Mouse (Mus musculus) frontal cortex, postnatal 14 days (tissue): ENCODE measurements around the gene Trim56.
A peak's percentile ranks its signal among the peaks of the same experiment; 100 is the strongest.

Experiments
- DNase-seq, 2 experiments: peaks; one replicate each; pipeline ENCODE4 v3.0.0; 2022; ENCODE audit warnings: low spot score in 2 of 2

Trim56 gene

GRCm38 (mm10) chr5:137108111-137108510, 7.9 kb downstream of the Trim56 start:
- DNase-seq: no peak

GRCm38 (mm10) chr5:137107670-137108069, 8.3 kb downstream of the Trim56 start:
- no peak for DNase-seq

DNA sequence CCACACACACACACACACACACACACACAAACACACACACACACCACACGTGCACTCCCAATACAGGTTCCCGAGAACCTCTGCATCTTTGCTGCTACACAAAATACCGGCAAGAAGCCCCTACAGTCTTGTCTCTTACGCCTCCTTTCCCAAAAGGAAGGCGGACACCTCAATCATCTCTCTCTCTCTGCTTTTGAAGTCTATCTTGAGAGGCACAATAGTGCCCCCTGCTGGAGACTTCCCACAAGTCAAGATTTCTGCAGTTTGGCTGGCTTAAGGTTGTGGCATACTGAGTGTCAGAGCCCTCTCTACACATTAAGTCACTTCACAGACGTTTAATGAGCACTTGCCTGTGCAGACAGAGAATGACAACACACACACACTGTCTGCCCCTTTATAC, 9.0 kb downstream of the Trim56 start:
- peak; percentile 62 to 86 for DNase-seq

- DNase-seq: no peak
Observed at GRCm38 (mm10) chr5:137106434-137106833, 9.6 kb downstream of the Trim56 start.

- no peak for DNase-seq
Observed at GRCm38 (mm10) chr5:137103969-137104368, 12.0 kb downstream of the Trim56 start.

DNA sequence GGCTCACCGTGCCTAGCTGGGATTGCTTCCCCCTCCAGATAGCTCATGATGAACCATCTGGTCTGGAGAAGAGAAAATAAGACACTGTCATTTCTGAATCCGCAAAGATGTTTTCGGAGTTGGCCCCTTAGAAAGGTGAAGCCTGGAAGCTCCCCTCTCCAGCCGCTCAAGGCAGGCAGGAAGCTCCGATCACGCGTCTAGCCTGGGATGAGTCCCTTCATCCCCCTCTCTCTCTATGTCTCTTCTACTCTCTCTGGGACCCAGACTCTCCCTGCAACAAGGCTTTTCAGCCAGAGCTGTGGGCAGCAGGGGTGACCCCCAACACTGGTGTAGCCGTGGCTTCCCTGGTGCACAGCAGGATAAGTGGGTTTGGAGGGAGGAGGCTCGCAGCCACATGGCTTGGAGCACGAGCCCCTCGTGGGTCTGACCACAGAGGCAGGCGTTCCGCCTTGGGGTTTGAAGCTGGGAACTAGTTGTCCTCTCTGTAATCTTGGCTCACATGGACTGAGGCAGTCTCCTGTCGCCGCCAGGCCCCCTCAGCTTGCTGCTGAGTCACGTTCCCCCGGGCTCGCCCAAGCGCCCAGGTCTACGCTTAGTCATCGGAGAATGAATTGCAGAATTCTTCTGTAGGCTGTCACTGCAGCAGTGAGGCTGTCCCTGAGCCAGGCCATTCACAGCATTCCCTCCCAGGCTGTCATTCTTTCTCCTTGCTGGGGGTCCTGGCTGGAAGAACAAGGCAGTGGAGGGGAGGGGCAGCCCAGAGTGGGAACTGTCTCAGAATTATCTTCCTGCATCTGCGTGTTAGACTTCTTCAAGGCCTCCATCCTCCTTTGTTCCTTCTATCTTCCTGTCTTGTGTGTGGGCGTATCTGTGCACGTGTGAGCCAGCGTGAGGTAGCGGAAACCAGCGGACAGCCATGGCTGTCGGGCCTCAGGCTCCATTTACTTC, 13.2 kb downstream of the Trim56 start:
- DNase-seq: peak; percentile 47 to 49

GRCm38 (mm10) chr5:137102078-137102477, 13.9 kb downstream of the Trim56 start:
- no peak for DNase-seq

- no peak for DNase-seq
Observed at GRCm38 (mm10) chr5:137100660-137101059, 15.3 kb downstream of the Trim56 start.

DNA sequence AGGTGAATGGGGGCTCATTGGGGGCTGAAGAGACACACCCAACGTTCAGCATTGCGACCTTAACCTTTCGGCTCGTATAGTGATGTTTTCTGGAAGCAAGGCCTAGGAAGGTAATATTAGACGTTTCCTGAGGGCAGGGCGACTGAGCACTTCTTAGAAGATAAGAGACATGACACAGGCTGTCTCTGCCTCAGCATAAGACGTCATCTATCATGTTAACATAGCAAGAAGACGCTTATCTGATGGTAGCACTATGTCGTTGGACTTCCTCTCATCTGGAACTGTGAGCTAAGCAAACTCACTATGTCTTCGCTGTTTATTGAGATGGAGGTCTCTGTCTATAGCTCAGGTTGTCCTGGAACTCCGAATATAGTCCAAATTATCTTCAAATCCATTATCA, 17.6 kb downstream of the Trim56 start:
- no peak for DNase-seq

GRCm38 (mm10) chr5:137096037-137096436, 20.0 kb downstream of the Trim56 start:
- peak in 1 of 2 experiments; percentile 33 for DNase-seq

DNA sequence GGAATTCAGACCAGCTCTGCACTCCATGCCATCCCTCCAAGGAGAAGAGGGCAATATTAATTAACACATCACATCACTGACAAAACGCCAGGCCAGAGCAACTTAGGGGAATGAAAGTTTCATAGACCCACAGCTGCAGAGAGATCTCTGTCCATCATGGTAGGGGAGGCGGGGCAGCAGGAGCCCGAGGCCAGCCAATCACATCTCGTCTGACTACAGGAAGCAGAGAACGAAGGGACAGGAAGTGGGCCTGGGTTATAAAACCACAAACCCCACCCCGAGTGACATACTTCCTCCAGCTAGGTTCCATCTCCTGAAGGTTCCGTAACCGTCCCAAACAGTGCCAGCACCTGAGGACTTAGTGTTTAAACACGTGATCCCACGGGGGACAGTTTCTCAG, 20.9 kb downstream of the Trim56 start:
- no peak for DNase-seq

- DNase-seq: no peak
Observed at GRCm38 (mm10) chr5:137093720-137094119, 22.3 kb downstream of the Trim56 start.

GRCm38 (mm10) chr5:137091560-137091959, 24.4 kb downstream of the Trim56 start:
- DNase-seq: no peak

DNA sequence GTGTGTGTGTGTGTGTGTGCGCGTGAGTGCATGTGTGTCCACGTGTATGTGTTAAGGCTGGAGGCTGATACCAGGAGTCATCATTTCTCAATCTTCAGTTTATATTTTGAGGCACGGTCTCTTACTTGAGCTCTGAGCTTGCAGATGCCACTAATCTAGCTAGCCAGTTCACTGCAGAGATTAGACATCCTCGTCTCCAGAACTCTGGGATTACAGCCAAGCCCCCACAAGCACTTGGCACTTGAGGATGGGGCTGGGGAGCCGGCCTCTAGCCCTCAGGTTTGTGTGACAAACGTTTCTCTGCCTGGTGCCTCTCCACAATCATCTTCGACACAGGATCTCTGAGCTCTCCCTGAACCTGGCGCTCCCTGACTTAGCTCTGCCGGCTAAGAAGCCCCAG, 25.1 kb downstream of the Trim56 start:
- DNase-seq: no peak

GRCm38 (mm10) chr5:137087410-137087809, 28.6 kb downstream of the Trim56 start:
- no peak for DNase-seq

DNA sequence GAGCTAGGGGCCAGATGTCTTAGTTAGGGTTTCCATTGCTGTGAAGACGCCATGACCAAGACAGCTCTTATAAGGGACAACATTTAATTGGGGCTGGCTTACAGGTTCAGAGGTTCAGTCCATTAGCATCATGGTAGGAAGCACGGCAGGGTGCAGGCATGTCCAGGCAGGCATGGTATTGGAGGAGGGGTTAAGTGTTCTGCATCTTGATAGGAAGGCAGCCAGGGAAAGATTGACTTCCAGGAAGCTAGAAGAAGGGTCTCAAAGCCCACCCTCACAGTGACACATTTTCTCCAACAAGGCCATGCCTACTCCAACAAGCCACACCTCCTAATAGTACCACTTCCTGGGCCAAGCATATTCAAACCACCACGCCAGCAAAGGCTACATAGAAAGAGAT, 30.3 kb downstream of the Trim56 start:
- DNase-seq: no peak

DNA sequence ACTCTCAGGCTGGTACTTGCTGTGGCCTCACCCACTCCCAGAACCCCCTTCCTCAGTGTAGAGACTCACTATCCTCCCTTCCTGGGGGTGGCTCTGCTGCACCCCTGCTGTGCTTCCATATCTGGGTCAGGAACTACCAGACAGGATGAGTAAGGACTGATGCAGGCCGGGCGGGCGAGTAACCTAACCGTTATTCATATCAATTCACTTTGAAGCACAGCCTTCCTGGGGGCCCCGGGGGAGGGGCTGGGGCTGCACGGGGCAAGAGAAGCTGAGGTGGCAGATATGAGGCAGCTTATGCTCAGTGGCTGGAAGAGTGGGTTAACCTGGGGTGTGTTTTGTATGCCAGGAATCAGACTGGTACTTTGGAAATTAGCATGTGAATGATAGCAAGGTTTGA, 31.0 kb downstream of the Trim56 start:
- no peak for DNase-seq

- no peak for DNase-seq
Observed at GRCm38 (mm10) chr5:137083051-137083450, 33.0 kb downstream of the Trim56 start.

- DNase-seq: no peak
Observed at GRCm38 (mm10) chr5:137079849-137080248, 36.2 kb downstream of the Trim56 start.

GRCm38 (mm10) chr5:137078616-137079015, 37.4 kb downstream of the Trim56 start:
- no peak for DNase-seq

- DNase-seq: no peak
Observed at GRCm38 (mm10) chr5:137078041-137078440, 38.0 kb downstream of the Trim56 start.

- DNase-seq: no peak
Observed at GRCm38 (mm10) chr5:137077187-137077586, 38.8 kb downstream of the Trim56 start.

DNA sequence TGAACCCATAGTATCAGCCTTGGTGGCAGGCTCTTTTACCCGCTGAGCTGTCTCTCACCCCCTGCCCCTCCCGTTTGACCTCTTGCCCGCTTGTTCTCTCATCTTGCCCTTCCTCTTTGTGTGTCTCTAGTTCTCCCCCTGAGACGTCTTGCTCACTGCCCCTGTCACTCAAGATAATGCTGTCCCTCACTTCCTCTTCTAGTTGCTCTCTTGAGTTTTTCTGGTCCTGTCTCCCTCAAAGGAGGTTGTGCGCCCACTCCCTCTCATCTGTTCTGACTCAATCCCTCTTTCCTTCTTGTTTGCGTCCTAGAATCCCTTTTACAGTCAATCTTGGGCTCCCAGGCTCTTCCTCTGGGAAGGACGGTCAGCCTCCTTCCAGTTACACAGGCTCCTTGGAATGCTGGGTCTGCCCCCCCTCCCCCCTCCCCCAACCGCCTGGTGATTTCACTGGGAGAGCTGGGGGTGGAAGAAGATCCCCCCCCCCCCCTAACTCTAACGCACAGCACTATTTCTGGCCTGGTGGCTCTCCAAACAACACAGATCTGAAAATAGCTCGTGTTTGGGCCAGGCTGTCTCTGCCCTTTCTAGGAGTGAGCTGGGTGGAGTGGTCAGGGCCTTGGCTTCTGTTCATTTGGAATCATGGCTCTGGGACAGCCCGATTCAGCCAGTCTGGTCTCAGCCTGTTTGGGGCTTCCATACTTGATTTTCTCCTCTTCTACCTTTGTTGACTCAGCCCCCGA, 39.6 kb downstream of the Trim56 start:
- DNase-seq: no peak
